Mouse (Mus musculus) lung, postnatal 0 days (tissue): ENCODE measurements around the gene Nat9. TPM values are rescaled to one million over a fixed set of nuclear protein-coding genes. Genes with fewer than 3 reads are reported as not detected.

Experiments used
- ATAC-seq: fragments of 200-750 bp; cut with Nextera tagmentation; 2 replicates; pipeline ENCODE4 v1.8.0; 2017; ENCODE audit warnings: moderate library complexity
- DNase-seq: peaks from one replicate; pipeline ENCODE4 v3.0.0-alpha.2; 2016; ENCODE audit warnings: low spot score
- H3K27ac ChIP-seq: fragments of 300-500 bp; sonication (generic); 2 replicates; pipeline ENCODE4 v1.5.1; 2014; ENCODE audit warnings: antibody characterized with exemption, mild to moderate bottlenecking, low read length, mixed read lengths
- H3K27me3 ChIP-seq: fragments of 300-500 bp; sonication (generic); replicated peaks from 2 replicates; pipeline ENCODE4 v1.6.1; 2014; ENCODE audit warnings: low read length, mixed read lengths; ENCODE audit not compliant: insufficient read depth
- H3K36me3 ChIP-seq: fragments of 300-500 bp; sonication (generic); 2 replicates; pipeline ENCODE4 v1.6.1; 2014; ENCODE audit warnings: low read length, mixed read lengths; ENCODE audit not compliant: insufficient read depth
- H3K4me1 ChIP-seq: fragments of 300-500 bp; sonication (generic); 2 replicates; pipeline ENCODE4 v1.6.1; 2014; ENCODE audit warnings: antibody characterized with exemption, low read depth, low read length, mixed read lengths; ENCODE audit not compliant: insufficient read depth
- H3K4me2 ChIP-seq: fragments of 300-500 bp; sonication (generic); replicated peaks from 2 replicates; pipeline ENCODE4 v1.6.1; 2014; ENCODE audit warnings: low read depth, mild to moderate bottlenecking, low read length, moderate library complexity, mixed read lengths
- H3K4me3 ChIP-seq: fragments of 300-500 bp; sonication (generic); 2 replicates; pipeline ENCODE4 v1.5.1; 2014; ENCODE audit warnings: low read depth, low read length
- H3K9ac ChIP-seq: fragments of 300-500 bp; sonication (generic); replicated peaks from 2 replicates; pipeline ENCODE4 v1.6.1; 2014; ENCODE audit warnings: low read depth, mild to moderate bottlenecking
- H3K9me3 ChIP-seq: fragments of 300-500 bp; sonication (generic); 2 replicates; pipeline ENCODE4 v1.6.1; 2016; ENCODE audit warnings: low read length, mixed read lengths
- CTCF ChIP-seq: IDR thresholded peaks from 2 replicates; pipeline ENCODE4 v1.5.1; 2016; ENCODE audit warnings: antibody characterized with exemption, mild to moderate bottlenecking
- EP300 ChIP-seq: IDR thresholded peaks from 2 replicates; pipeline ENCODE4 v1.6.1; 2016; ENCODE audit warnings: antibody characterized with exemption, mild to moderate bottlenecking, control low read depth
- WGBS: fragments of 180-500 bp; shearing (Covaris S2); extraction: QIAGEN DNeasy Blood & Tissue Kit; methylation state at CpG from one replicate; pipeline ENCODE4 v1.1.7; 2014; 5-methylcytosine and 5-hydroxymethylcytosine counted together
- polyA plus RNA-seq: library from polyadenylated mRNA; unstranded; fragments of >200 nt; fragmentation: Nextera tagmentation; extraction: Ambion mirVana; gene quantifications from 2 replicates; pipeline ENCODE4 v1.2.1, GENCODE M21; 2015

Gene Nat9
- polyA plus RNA-seq, 1 experiment from 2014 or later, result 30.3 TPM

DNA sequence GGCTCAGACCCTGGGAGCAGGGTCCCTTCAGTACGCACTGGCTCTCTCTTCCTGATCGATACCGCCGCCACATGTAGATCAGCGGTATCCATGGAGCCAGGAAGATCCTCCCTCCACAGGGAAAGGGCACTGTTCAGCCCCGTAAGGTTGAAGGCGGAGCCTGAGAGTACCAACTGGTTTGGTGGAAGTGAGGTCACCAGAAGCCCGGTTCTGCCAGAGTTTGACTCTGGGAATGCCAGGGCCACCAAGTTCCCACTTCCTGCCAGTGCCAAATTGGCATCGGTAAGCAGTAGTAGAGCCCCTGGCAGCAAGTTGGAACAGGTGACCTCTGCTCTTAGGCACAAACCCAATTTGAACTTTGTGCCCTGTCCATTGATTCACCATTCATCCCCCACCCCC, 22.7 kb downstream of the Nat9 start:
- ATAC-seq (no peak), DNase-seq (peak; percentile 77)
- H3K4me3 ChIP-seq, result peak overlapping the region; percentile 69
- 4% methylated on average over 9 of the region's 9 CpGs for WGBS
- H3K4me1 ChIP-seq, result peaks cover 5% of the 10 kb centered on the region; the same call in 1 of the 2 replicates
- peak overlapping the region; percentile 85 for H3K4me2 ChIP-seq
- TF ChIP-seq EP300 (no peak), CTCF (no peak)
- H3K27me3 ChIP-seq, result no peaks in the 10 kb centered on the region
- 0 out of 2 replicates have a peak overlapping the region, but pooled peaks have one; percentile 81 for H3K27ac ChIP-seq
- no peaks in the 10 kb centered on the region for H3K36me3 ChIP-seq
- H3K9ac ChIP-seq, result no peak overlapping the region
- no peaks in the 10 kb centered on the region for H3K9me3 ChIP-seq

DNA sequence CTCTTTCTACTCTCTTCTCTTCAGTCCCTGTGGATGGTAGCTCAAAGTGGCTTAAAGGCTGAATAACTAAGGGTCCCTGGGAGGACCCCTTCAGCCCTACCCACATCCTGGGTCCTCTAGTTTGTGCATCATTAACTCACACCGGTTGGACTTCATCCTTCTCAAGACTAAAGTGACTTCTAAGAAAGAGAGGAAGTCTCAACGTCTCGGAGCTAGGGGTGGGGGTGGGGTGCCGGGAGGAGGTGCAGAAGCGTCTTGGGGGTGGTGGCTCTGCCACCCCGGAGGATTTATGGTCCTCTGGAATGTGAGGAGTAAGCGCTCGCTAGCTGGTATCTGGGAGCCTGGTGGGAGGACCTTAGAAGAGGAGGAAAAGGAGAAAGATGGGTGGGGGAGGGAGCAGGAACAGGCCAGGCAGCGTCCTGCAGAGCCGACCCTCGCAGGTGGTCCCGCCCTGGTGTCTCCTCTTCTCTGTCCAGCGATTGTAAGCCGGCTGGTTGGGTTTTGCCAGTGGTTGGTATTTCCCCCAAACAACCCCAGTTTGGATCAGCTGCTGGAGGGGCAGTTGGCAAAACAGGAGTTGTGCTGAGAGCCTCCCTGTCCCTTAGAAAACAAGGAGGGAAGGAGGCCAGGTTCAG, 23.2 kb downstream of the Nat9 start:
- Histone ChIP-seq H3K27me3 (no peaks in the 10 kb centered on the region), H3K4me1 (peaks cover 5% of the 10 kb centered on the region; the same call in 1 of the 2 replicates), H3K4me3 (peak overlapping the region; percentile 69), H3K4me2 (peak overlapping the region; percentile 85), H3K9me3 (no peaks in the 10 kb centered on the region), H3K9ac (peak overlapping the region; percentile 74), H3K36me3 (no peaks in the 10 kb centered on the region), H3K27ac (peak overlapping the region; percentile 81; the same call in 1 of the 2 replicates)
- no peak for DNase-seq
- no peak for ATAC-seq
- WGBS, result 1% methylated on average over 14 of the region's 14 CpGs
- TF ChIP-seq EP300, result no peak
- no peak for TF ChIP-seq CTCF

GRCm38 (mm10) chr11:115163568-115164150, 24.0 kb downstream of the Nat9 start:
- Histone ChIP-seq H3K4me1 (peaks cover 6% of the 10 kb centered on the region; the same call in 1 of the 2 replicates), H3K27me3 (no peaks in the 10 kb centered on the region), H3K9ac (peak overlapping the region; percentile 74), H3K36me3 (no peaks in the 10 kb centered on the region), H3K4me3 (peak overlapping the region; percentile 69), H3K4me2 (peak overlapping the region; percentile 85), H3K9me3 (no peaks in the 10 kb centered on the region), H3K27ac (peak overlapping the region; percentile 81)
- ATAC-seq (peak; percentile 11; the same call in 1 of the 2 replicates), DNase-seq (peak; percentile 44)
- TF ChIP-seq EP300 (no peak), CTCF (peak; percentile 48)
- WGBS, result 1% methylated on average over 46 of the region's 47 CpGs

DNA sequence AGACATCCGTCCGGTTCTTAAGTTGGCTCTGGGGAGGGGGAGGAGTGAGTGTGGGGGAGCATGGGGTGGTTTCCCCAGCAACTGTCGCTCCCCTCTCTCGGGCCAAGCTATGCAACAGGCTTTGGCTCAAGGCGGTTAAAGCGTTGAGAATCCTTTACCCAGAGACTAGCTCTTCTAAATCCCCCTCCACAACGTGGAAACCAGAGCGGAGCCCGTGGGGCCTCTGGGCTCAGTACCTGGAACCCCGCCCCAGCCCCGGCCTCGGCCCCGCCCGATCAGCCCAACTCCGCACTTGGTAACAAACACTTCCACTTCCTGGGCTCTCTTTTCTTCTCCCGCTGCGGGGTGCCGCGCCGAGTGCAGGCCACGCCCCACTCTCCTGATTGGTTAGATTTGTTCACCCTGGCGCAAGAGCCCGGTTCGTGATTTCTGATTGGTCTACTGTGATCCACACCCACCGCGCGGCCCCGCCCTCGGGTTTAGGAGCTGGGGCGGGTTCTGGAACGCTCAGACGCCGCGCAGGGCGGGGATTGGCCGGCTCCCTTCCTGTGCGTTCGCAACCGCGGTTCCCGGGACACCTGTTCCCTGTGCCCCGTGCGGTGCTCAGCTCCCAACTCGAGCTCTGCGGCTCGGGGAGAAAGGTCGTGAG, 24.7 kb downstream of the Nat9 start, which contains the start of gene Slc9a3r1:
Gene Slc9a3r1, plus strand, starts transcription at position 510 of the 649 bp plus-strand sequence.
- peak; percentile 96 for ATAC-seq
- WGBS, result 2% methylated on average over 47 of the region's 47 CpGs

DNA sequence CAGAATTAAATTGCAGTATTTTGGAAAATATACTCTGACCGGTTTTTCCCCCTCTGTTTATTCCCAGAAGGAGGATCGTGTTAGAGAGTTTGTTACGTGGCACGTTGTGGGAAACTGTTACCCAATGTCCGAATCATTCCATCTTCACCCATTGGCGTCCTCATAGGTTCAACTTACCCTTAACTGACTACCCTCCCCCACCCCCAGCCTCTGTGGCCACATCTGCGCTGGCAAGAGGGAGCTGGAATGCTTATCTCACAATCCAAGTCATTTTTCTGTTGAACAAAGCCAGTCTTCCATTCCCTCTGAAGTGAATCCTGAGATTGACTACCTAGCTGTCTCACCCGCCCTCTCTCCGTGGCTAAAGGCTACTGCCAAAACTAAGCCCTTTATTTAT, 25.5 kb downstream of the Nat9 start:
- no peak for ATAC-seq
- peaks cover 12% of the 10 kb centered on the region; the same call in 1 of the 2 replicates for H3K4me1 ChIP-seq
- WGBS, result 20% methylated on average over 9 of the region's 9 CpGs

More for the DNA sequence above, 24.7 kb downstream of the Nat9 start, which contains the start of gene Slc9a3r1:
- peak within 1 kb of the TSS; percentile 69 for H3K4me3 ChIP-seq
- no peak for TF ChIP-seq CTCF
- no peak for TF ChIP-seq EP300
- H3K27me3 ChIP-seq, result no peaks in the 10 kb centered on the region
- peak; percentile 99 for DNase-seq
- no peaks in the 10 kb centered on the region for H3K36me3 ChIP-seq
- H3K9ac ChIP-seq, result peak within 1 kb of the TSS; percentile 74
- peaks cover 12% of the 10 kb centered on the region; the same call in 1 of the 2 replicates for H3K4me1 ChIP-seq
- H3K27ac ChIP-seq, result peak within 1 kb of the TSS; percentile 81
- no peaks in the 10 kb centered on the region for H3K9me3 ChIP-seq
- H3K4me2 ChIP-seq, result peak within 1 kb of the TSS; percentile 85

GRCm38 (mm10) chr11:115161578-115162204, 26.0 kb downstream of the Nat9 start:
- Histone ChIP-seq H3K36me3 (no peaks in the 10 kb centered on the region), H3K27ac (0 out of 2 replicates have a peak overlapping the region, but pooled peaks have one; percentile 6), H3K9ac (no peak overlapping the region), H3K9me3 (no peaks in the 10 kb centered on the region), H3K4me1 (peaks cover 12% of the 10 kb centered on the region; the same call in 1 of the 2 replicates), H3K27me3 (no peaks in the 10 kb centered on the region), H3K4me3 (no peak overlapping the region), H3K4me2 (no peak overlapping the region)
- no peak for TF ChIP-seq EP300
- TF ChIP-seq CTCF, result no peak
- DNase-seq, result no peak
- no peak for ATAC-seq
- 46% methylated on average over 9 of the region's 9 CpGs for WGBS

More for the DNA sequence above, 25.5 kb downstream of the Nat9 start:
- H3K4me3 ChIP-seq, result no peak overlapping the region
- no peaks in the 10 kb centered on the region for H3K27me3 ChIP-seq
- H3K27ac ChIP-seq, result peak overlapping the region; percentile 81
- no peak overlapping the region for H3K9ac ChIP-seq
- H3K9me3 ChIP-seq, result no peaks in the 10 kb centered on the region
- TF ChIP-seq EP300 (no peak), CTCF (no peak)
- peak overlapping the region; percentile 85 for H3K4me2 ChIP-seq
- DNase-seq, result no peak
- no peaks in the 10 kb centered on the region for H3K36me3 ChIP-seq
